Mouse (Mus musculus) C2C12 (cell line): ENCODE data around the gene Cep57l1.

ENCODE experiments used
- CEBPB ChIP-seq: IDR thresholded peaks from one replicate; pipeline ENCODE4 v1.6.1; 2011; ENCODE audit warnings: low read depth, mild to moderate bottlenecking, control low read depth, moderate library complexity
- CTCF ChIP-seq: IDR thresholded peaks from one replicate; pipeline ENCODE4 v1.5.1; 2011; ENCODE audit not compliant: control insufficient read depth, insufficient read depth, insufficient read length
- MAX ChIP-seq: IDR thresholded peaks from one replicate; pipeline ENCODE4 v1.6.1; 2011; ENCODE audit warnings: mild to moderate bottlenecking, control low read depth
- MYOG ChIP-seq: IDR thresholded peaks from one replicate; pipeline ENCODE4 v1.6.1; 2011; ENCODE audit not compliant: control insufficient read depth, insufficient read length; ENCODE audit errors: extremely low read depth
- USF1 ChIP-seq: IDR thresholded peaks from one replicate; pipeline ENCODE4 v1.6.1; 2011; ENCODE audit warnings: low read depth, mild to moderate bottlenecking, control low read depth, moderate library complexity

- TF ChIP-seq CTCF = no peak
- no peak for TF ChIP-seq USF1
- no peak for TF ChIP-seq MAX
- no peak for TF ChIP-seq MYOG
- TF ChIP-seq CEBPB = no peak
These were observed 98.2 kb downstream of the Cep57l1 start for GRCm38 (mm10) chr10:41711467-41711866.
